ENCODE assay signal across 11 mouse cellular contexts in the genomic region with DNA sequence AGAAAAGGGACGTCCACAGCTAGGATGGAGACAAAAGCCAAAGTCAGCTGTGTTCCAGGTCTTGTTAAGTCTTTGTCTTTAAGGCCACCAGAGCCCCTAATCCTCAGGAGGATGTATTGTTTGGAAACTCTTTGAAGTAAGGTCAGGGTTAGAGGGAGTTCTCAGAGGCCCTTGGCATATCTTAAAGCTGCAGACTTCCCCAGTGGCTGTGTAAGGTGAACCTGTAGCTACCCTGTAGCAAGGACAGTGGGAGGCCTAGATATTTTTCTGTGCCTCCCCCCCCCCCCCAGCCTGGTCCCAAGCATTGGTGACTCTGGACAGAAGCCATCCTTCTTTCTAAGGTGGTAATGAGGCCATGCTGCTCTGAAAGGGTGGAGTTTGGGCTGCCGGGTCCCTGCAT. TPM values are rescaled to one million over a fixed set of nuclear protein-coding genes. Genes with fewer than 3 reads are reported as not detected.
DNase-seq lines count a peak whose midpoint lies in the region; ATAC-seq and TF ChIP-seq lines count a peak whose summit lies in the region.
"Had no signal": no experiment of that assay in that cellular context is flagged by ENCODE, and none has a peak within 500 bp of the region (broad histone marks: within the 10 kb centered on the region; RNA-seq: fewer than 3 reads in every experiment).

No protein-coding gene starts in this region.

- no peak overlapping the region for H3K9ac ChIP-seq in heart, embryonic 16.5 days (ENCODE audit: low read length)
- H3K9ac ChIP-seq in neural tube, embryonic 11.5 days (ENCODE audit: low read length): peak overlapping the region; percentile 10; the same call in 1 of the 2 replicates
- no peak overlapping the region for H3K9ac ChIP-seq in neural tube, embryonic 15.5 days (replicated peaks)
- no peak overlapping the region for H3K9ac ChIP-seq in heart, postnatal 0 days (replicated peaks; ENCODE audit: low read depth, low read length)
- no peak overlapping the region for H3K9ac ChIP-seq in stomach, embryonic 16.5 days (ENCODE audit: low read length)
- H3K9ac ChIP-seq: forebrain, embryonic 12.5 days had no signal

- peak overlapping the region; percentile 91 for H3K27ac ChIP-seq in heart, embryonic 16.5 days (ENCODE audit: low read length)
- no peak overlapping the region for H3K27ac ChIP-seq in neural tube, embryonic 11.5 days (ENCODE audit: low read depth, low read length)
- no peak overlapping the region for H3K27ac ChIP-seq in neural tube, embryonic 15.5 days (replicated peaks)
- H3K27ac ChIP-seq in heart, postnatal 0 days (ENCODE audit: low read depth): peak overlapping the region; percentile 79
- peak overlapping the region; percentile 87 for H3K27ac ChIP-seq in stomach, embryonic 16.5 days (ENCODE audit: low read length)
- H3K27ac ChIP-seq: forebrain, embryonic 12.5 days had no signal

- H3K9me3 ChIP-seq in heart, embryonic 16.5 days (replicated peaks; ENCODE audit: control insufficient read depth, low read length): no peaks in the 10 kb centered on the region
- H3K9me3 ChIP-seq in neural tube, embryonic 11.5 days (ENCODE audit: control insufficient read depth, low read length): no peaks in the 10 kb centered on the region
- no peaks in the 10 kb centered on the region for H3K9me3 ChIP-seq in neural tube, embryonic 15.5 days (replicated peaks)
- H3K9me3 ChIP-seq in heart, postnatal 0 days (replicated peaks; ENCODE audit: control insufficient read depth, low read length): no peaks in the 10 kb centered on the region
- H3K9me3 ChIP-seq in stomach, embryonic 16.5 days (replicated peaks; ENCODE audit: control insufficient read depth, low read length): no peaks in the 10 kb centered on the region
- H3K9me3 ChIP-seq: forebrain, embryonic 12.5 days had no signal

- TF ChIP-seq EP300 in heart, postnatal 0 days (IDR thresholded peaks at IDR 0.05; ENCODE audit: low read depth): no peak

- no peaks in the 10 kb centered on the region for H3K27me3 ChIP-seq in heart, embryonic 16.5 days (ENCODE audit: control insufficient read depth, insufficient read depth, low read length)
- H3K27me3 ChIP-seq in neural tube, embryonic 11.5 days (ENCODE audit: control insufficient read depth, insufficient read depth, low read length): no peaks in the 10 kb centered on the region
- H3K27me3 ChIP-seq in neural tube, embryonic 15.5 days (replicated peaks): no peaks in the 10 kb centered on the region
- H3K27me3 ChIP-seq in heart, postnatal 0 days (ENCODE audit: control insufficient read depth, insufficient read depth, low read length): no peaks in the 10 kb centered on the region
- no peaks in the 10 kb centered on the region for H3K27me3 ChIP-seq in stomach, embryonic 16.5 days (ENCODE audit: control insufficient read depth, insufficient read depth, low read length)
- H3K27me3 ChIP-seq: forebrain, embryonic 12.5 days had no signal

- WGBS in heart, embryonic 16.5 days: 50% methylated on average over 2 of the region's 2 CpGs
- 31% methylated on average over 2 of the region's 2 CpGs for WGBS in neural tube, embryonic 11.5 days
- WGBS in neural tube, embryonic 15.5 days: 41% methylated on average over 2 of the region's 2 CpGs
- 24% methylated on average over 2 of the region's 2 CpGs for WGBS in heart, postnatal 0 days
- 51% methylated on average over 2 of the region's 2 CpGs for WGBS in stomach, embryonic 16.5 days

- peak overlapping the region; percentile 5; the same call in 1 of the 2 replicates for H3K4me2 ChIP-seq in heart, embryonic 16.5 days (ENCODE audit: low read depth, low read length)
- H3K4me2 ChIP-seq in neural tube, embryonic 11.5 days (ENCODE audit: low read depth): no peak overlapping the region
- no peak overlapping the region for H3K4me2 ChIP-seq in neural tube, embryonic 15.5 days
- peak overlapping the region; percentile 36; the same call in 1 of the 2 replicates for H3K4me2 ChIP-seq in heart, postnatal 0 days (ENCODE audit: low read depth, low read length)
- H3K4me2 ChIP-seq in stomach, embryonic 16.5 days (ENCODE audit: low read depth, low read length): no peak overlapping the region
- H3K4me2 ChIP-seq: forebrain, embryonic 12.5 days had no signal

- no peak for TF ChIP-seq CTCF in heart, postnatal 0 days (IDR thresholded peaks at IDR 0.05; ENCODE audit: low read depth)

- no peak for DNase-seq in heart, postnatal 14 days
- no peak for DNase-seq in neural tube, embryonic 11.5 days (ENCODE audit: low spot score)
- no peak for DNase-seq in heart, postnatal 0 days (ENCODE audit: low spot score)
- DNase-seq in cerebellum, postnatal 14 days: no peak
- DNase-seq: cerebellum, adult 9-11 months; kidney, adult 18-20 months; lung, postnatal 10 days had no signal

- no peak overlapping the region for H3K4me3 ChIP-seq in heart, embryonic 16.5 days (ENCODE audit: low read length)
- no peak overlapping the region for H3K4me3 ChIP-seq in neural tube, embryonic 11.5 days (ENCODE audit: low read depth, low read length)
- H3K4me3 ChIP-seq in neural tube, embryonic 15.5 days (replicated peaks): no peak overlapping the region
- no peak overlapping the region for H3K4me3 ChIP-seq in heart, postnatal 0 days (ENCODE audit: low read depth, low read length)
- H3K4me3 ChIP-seq in stomach, embryonic 16.5 days (replicated peaks; ENCODE audit: low read length): no peak overlapping the region
- H3K4me3 ChIP-seq: forebrain, embryonic 12.5 days had no signal

- H3K4me1 ChIP-seq in heart, embryonic 16.5 days (ENCODE audit: control insufficient read depth, insufficient read depth, low read length): peaks cover 73% of the 10 kb centered on the region
- peaks cover 16% of the 10 kb centered on the region for H3K4me1 ChIP-seq in neural tube, embryonic 11.5 days (ENCODE audit: control insufficient read depth, insufficient read depth, low read length)
- peaks cover 28% of the 10 kb centered on the region for H3K4me1 ChIP-seq in neural tube, embryonic 15.5 days
- peaks cover 80% of the 10 kb centered on the region for H3K4me1 ChIP-seq in heart, postnatal 0 days (ENCODE audit: control insufficient read depth, insufficient read depth)
- peaks cover 40% of the 10 kb centered on the region for H3K4me1 ChIP-seq in stomach, embryonic 16.5 days (ENCODE audit: control insufficient read depth, insufficient read depth, low read length)

- ATAC-seq in heart, embryonic 16.5 days (replicated peaks; ENCODE audit: extremely low read depth, insufficient read depth, low FRiP score): no peak
- no peak for ATAC-seq in neural tube, embryonic 11.5 days (ENCODE audit: insufficient read depth, low FRiP score, low TSS enrichment)
- no peak for ATAC-seq in neural tube, embryonic 15.5 days (ENCODE audit: low FRiP score)
- no peak for ATAC-seq in heart, postnatal 0 days (ENCODE audit: insufficient read depth, low read depth)
- ATAC-seq in stomach, embryonic 16.5 days (ENCODE audit: insufficient read depth, low FRiP score): no peak

- intact Hi-C loops in heart, postnatal 14 days (cut with DNase I): no loop called here

- H3K36me3 ChIP-seq in heart, embryonic 16.5 days (ENCODE audit: control insufficient read depth, insufficient read depth): no peaks in the 10 kb centered on the region
- H3K36me3 ChIP-seq in neural tube, embryonic 11.5 days (ENCODE audit: control insufficient read depth, insufficient read depth, low read length): no peaks in the 10 kb centered on the region
- no peaks in the 10 kb centered on the region for H3K36me3 ChIP-seq in neural tube, embryonic 15.5 days
- no peaks in the 10 kb centered on the region for H3K36me3 ChIP-seq in heart, postnatal 0 days (replicated peaks; ENCODE audit: control insufficient read depth, insufficient read depth, low read length)
- no peaks in the 10 kb centered on the region for H3K36me3 ChIP-seq in stomach, embryonic 16.5 days (ENCODE audit: control insufficient read depth, insufficient read depth, low read length)
- H3K36me3 ChIP-seq: forebrain, embryonic 12.5 days had no signal

RNA-seq across cellular contexts. Expression of a gene that starts 38.6 kb away (rescaled TPM):
- 374 and 420 TPM in 2 replicates for polyA plus RNA-seq in heart, embryonic 16.5 days (2015; fragmentation: Nextera tagmentation; extraction: Ambion mirVana)
- total RNA-seq in heart, postnatal 14 days (2021): 100 to 1,000 TPM; 183 to 188 TPM
- 130 and 134 TPM in 2 replicates for polyA plus RNA-seq in neural tube, embryonic 11.5 days (2014; fragmentation: Nextera tagmentation; extraction: Ambion mirVana)
- 107 and 110 TPM in 2 replicates for polyA plus RNA-seq in neural tube, embryonic 15.5 days (2015; fragmentation: Nextera tagmentation; extraction: Ambion mirVana)
- total RNA-seq in heart, postnatal 0 days (2014; rRNA removed; ENCODE audit: low replicate concordance): 363 and 431 TPM in 2 replicates
- polyA plus RNA-seq in heart, postnatal 0 days (2015; fragmentation: Nextera tagmentation; extraction: Ambion mirVana): 495 and 511 TPM in 2 replicates
- 91.2 and 107 TPM in 2 replicates for polyA plus RNA-seq in stomach, embryonic 16.5 days (2015; fragmentation: Nextera tagmentation; extraction: Ambion mirVana)

RNA-seq across cellular contexts. Expression of a gene that starts 51.8 kb away (rescaled TPM):
- polyA plus RNA-seq in heart, embryonic 16.5 days (2015; fragmentation: Nextera tagmentation; extraction: Ambion mirVana): 56.1 and 71.3 TPM in 2 replicates
- total RNA-seq in heart, postnatal 14 days (2021): 100 to 1,000 TPM; 360 to 363 TPM
- 33.3 and 34.4 TPM in 2 replicates for polyA plus RNA-seq in neural tube, embryonic 11.5 days (2014; fragmentation: Nextera tagmentation; extraction: Ambion mirVana)
- polyA plus RNA-seq in neural tube, embryonic 15.5 days (2015; fragmentation: Nextera tagmentation; extraction: Ambion mirVana): 33.6 and 41.2 TPM in 2 replicates
- 181 and 193 TPM in 2 replicates for total RNA-seq in heart, postnatal 0 days (2014; rRNA removed; ENCODE audit: low replicate concordance)
- polyA plus RNA-seq in heart, postnatal 0 days (2015; fragmentation: Nextera tagmentation; extraction: Ambion mirVana): 61.3 and 62.4 TPM in 2 replicates
- 59.2 and 62.2 TPM in 2 replicates for polyA plus RNA-seq in stomach, embryonic 16.5 days (2015; fragmentation: Nextera tagmentation; extraction: Ambion mirVana)

RNA-seq across cellular contexts. Expression of a gene that starts 53.3 kb away (rescaled TPM):
- polyA plus RNA-seq in heart, embryonic 16.5 days (2015; fragmentation: Nextera tagmentation; extraction: Ambion mirVana): 5.9 and 10.9 TPM in 2 replicates
- total RNA-seq in heart, postnatal 14 days (2021): 1 to 10 TPM; 1.2 to 3.2 TPM
- 5.1 and 8.6 TPM in 2 replicates for polyA plus RNA-seq in neural tube, embryonic 11.5 days (2014; fragmentation: Nextera tagmentation; extraction: Ambion mirVana)
- polyA plus RNA-seq in neural tube, embryonic 15.5 days (2015; fragmentation: Nextera tagmentation; extraction: Ambion mirVana): 4.2 and 10.1 TPM in 2 replicates
- total RNA-seq in heart, postnatal 0 days (2014; rRNA removed; ENCODE audit: low replicate concordance): 2.4 and 4.1 TPM in 2 replicates
- polyA plus RNA-seq in heart, postnatal 0 days (2015; fragmentation: Nextera tagmentation; extraction: Ambion mirVana): 1.9 and 2.2 TPM in 2 replicates
- 5.2 and 5.4 TPM in 2 replicates for polyA plus RNA-seq in stomach, embryonic 16.5 days (2015; fragmentation: Nextera tagmentation; extraction: Ambion mirVana)

Comparison
In these comparisons a context has a peak if more than half of its experiments do, and no peak if none do; other contexts are left out.
1. H3K27ac ChIP-seq: peak in heart, embryonic 16.5 days (single experiment), heart, postnatal 0 days (single experiment) and stomach, embryonic 16.5 days (single experiment); none in neural tube, embryonic 11.5 days (single experiment) and neural tube, embryonic 15.5 days (single experiment).
2. H3K4me2 ChIP-seq: peak in heart, embryonic 16.5 days (single experiment) and heart, postnatal 0 days (single experiment); none in neural tube, embryonic 11.5 days (single experiment), neural tube, embryonic 15.5 days (single experiment) and stomach, embryonic 16.5 days (single experiment).